7 mouse cellular contexts compared by ENCODE assay signal in the genomic region with DNA sequence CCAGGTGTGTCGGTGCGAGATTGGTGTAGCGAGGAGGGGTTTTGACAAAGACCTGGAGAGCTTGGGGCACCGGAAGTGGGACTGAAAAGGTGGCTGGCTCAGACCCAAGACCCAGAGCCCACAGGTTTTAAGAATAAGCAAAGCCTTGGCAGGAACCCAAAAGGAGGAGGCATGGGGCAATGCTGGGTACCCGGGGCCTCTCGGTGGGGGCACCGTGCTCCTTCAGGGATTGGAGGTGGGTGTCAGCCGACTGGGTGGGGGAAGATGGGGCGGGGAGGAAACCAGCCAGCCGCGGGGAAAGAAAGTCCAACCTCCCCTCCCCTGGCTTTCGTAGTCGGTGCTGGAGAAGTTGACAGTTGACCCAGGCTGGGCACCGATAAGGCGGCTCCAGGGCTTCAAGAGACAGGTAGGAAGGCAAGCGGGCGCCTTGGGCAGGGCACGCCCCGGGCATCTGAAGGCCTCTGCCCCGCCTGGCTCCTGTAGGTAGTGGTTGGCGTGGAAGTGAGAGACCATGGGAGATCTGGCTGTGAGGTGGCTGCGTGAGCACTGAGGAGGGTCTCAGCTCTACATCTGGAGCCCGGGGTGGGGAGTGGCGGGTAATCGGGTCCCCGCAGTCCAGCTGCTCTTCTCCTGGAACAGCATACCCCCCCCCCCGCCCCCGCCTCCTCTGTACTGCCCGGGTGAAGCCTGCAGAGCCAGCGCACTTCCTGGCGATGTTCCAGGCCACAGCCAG. TPM values are rescaled to one million over a fixed set of nuclear protein-coding genes. Genes with fewer than 3 reads are reported as not detected.
DNase-seq lines count a peak whose midpoint lies in the region; ATAC-seq and TF ChIP-seq lines count a peak whose summit lies in the region.

A gene (plus strand): TSS at position 324 of the 733 bp plus-strand sequence.

- no peak for TF ChIP-seq CTCF in olfactory bulb, adult 2 months (IDR thresholded peaks at IDR 0.05; ENCODE audit: insufficient read depth, low read depth, low read length)

- peak within 1 kb of the TSS; percentile 32 for H3K4me3 ChIP-seq in forebrain, embryonic 13.5 days
- peak within 1 kb of the TSS; percentile 32 for H3K4me3 ChIP-seq in intestine, embryonic 14.5 days (ENCODE audit: low read depth, low read length)
- peak within 1 kb of the TSS; percentile 40 for H3K4me3 ChIP-seq in liver, embryonic 15.5 days (replicated peaks)
- peak within 1 kb of the TSS; percentile 35 for H3K4me3 ChIP-seq in olfactory bulb, adult 2 months (ENCODE audit: insufficient read depth, low read depth, low read length)

- H3K9me3 ChIP-seq in forebrain, embryonic 13.5 days (replicated peaks) = no peaks in the 10 kb centered on the region
- no peaks in the 10 kb centered on the region for H3K9me3 ChIP-seq in intestine, embryonic 14.5 days (ENCODE audit: control insufficient read depth, low read length)
- no peaks in the 10 kb centered on the region for H3K9me3 ChIP-seq in liver, embryonic 15.5 days (replicated peaks)

- 11% methylated on average over 27 of the region's 31 CpGs for WGBS in forebrain, embryonic 13.5 days
- 8% methylated on average over 28 of the region's 31 CpGs for WGBS in intestine, embryonic 14.5 days
- WGBS in liver, embryonic 15.5 days (ENCODE audit: insufficient replicate concordance) = 7% methylated on average over 31 of the region's 31 CpGs
- 9% methylated on average over 30 of the region's 31 CpGs for WGBS in olfactory bulb, adult 2 months

- H3K27me3 ChIP-seq in forebrain, embryonic 13.5 days = peaks cover 3% of the 10 kb centered on the region; the same call in 1 of the 2 replicates
- no peaks in the 10 kb centered on the region for H3K27me3 ChIP-seq in intestine, embryonic 14.5 days (replicated peaks; ENCODE audit: control insufficient read depth, insufficient read depth, low read length)
- peaks cover 73% of the 10 kb centered on the region for H3K27me3 ChIP-seq in liver, embryonic 15.5 days

- no peak for TF ChIP-seq POLR2A in olfactory bulb, adult 2 months (IDR thresholded peaks at IDR 0.05; ENCODE audit: insufficient read depth, low read depth, low read length)

- H3K4me1 ChIP-seq in forebrain, embryonic 13.5 days = peaks cover 19% of the 10 kb centered on the region
- peaks cover 21% of the 10 kb centered on the region for H3K4me1 ChIP-seq in intestine, embryonic 14.5 days (replicated peaks; ENCODE audit: control insufficient read depth, insufficient read depth, low read length)
- peaks cover 19% of the 10 kb centered on the region for H3K4me1 ChIP-seq in liver, embryonic 15.5 days (replicated peaks)
- H3K4me1 ChIP-seq in olfactory bulb, adult 2 months (ENCODE audit: control insufficient read depth, insufficient read depth, low read length) = peaks cover 22% of the 10 kb centered on the region

- H3K9ac ChIP-seq in forebrain, embryonic 13.5 days = peak within 1 kb of the TSS; percentile 61
- peak within 1 kb of the TSS; percentile 20; the same call in 1 of the 2 replicates for H3K9ac ChIP-seq in intestine, embryonic 14.5 days (ENCODE audit: low read length)
- H3K9ac ChIP-seq in liver, embryonic 15.5 days = 0 out of 2 replicates have a peak within 1 kb of the TSS, but pooled peaks have one; percentile 11

- peak within 1 kb of the TSS; percentile 70 for H3K4me2 ChIP-seq in forebrain, embryonic 13.5 days
- peak within 1 kb of the TSS; percentile 70 for H3K4me2 ChIP-seq in intestine, embryonic 14.5 days (ENCODE audit: low read length)
- peak within 1 kb of the TSS; percentile 63 for H3K4me2 ChIP-seq in liver, embryonic 15.5 days

- peak; percentile 69 for DNase-seq in A20 (ENCODE audit: low read depth, low spot score)
- DNase-seq in CD4-positive helper T cell, adult 2 months (ENCODE audit: low read depth, low spot score) = peak; percentile 53
- peak; percentile 66 for DNase-seq in intestine, embryonic 14.5 days (ENCODE audit: low spot score)
- no peak for DNase-seq in cerebellum, postnatal 4 days (ENCODE audit: low spot score in 2 of 2)

- no peaks in the 10 kb centered on the region for H3K36me3 ChIP-seq in forebrain, embryonic 13.5 days (ENCODE audit: poor library complexity, severe bottlenecking)
- H3K36me3 ChIP-seq in intestine, embryonic 14.5 days (ENCODE audit: control insufficient read depth, insufficient read depth, low read length) = no peaks in the 10 kb centered on the region
- no peaks in the 10 kb centered on the region for H3K36me3 ChIP-seq in liver, embryonic 15.5 days (replicated peaks)

- ATAC-seq in forebrain, embryonic 13.5 days = peak; percentile 38; the same call in 1 of the 2 replicates
- ATAC-seq in intestine, embryonic 14.5 days (replicated peaks; ENCODE audit: low FRiP score, low TSS enrichment, low read depth) = peak; percentile 45; the same call in 1 of the 2 replicates
- peak; percentile 32 for ATAC-seq in liver, embryonic 15.5 days (ENCODE audit: insufficient read depth)

- no peak within 1 kb of the TSS for H3K27ac ChIP-seq in forebrain, embryonic 13.5 days
- H3K27ac ChIP-seq in intestine, embryonic 14.5 days (ENCODE audit: low read depth) = no peak within 1 kb of the TSS
- H3K27ac ChIP-seq in liver, embryonic 15.5 days (replicated peaks) = no peak within 1 kb of the TSS
- H3K27ac ChIP-seq in olfactory bulb, adult 2 months (ENCODE audit: insufficient read depth, low read depth, low read length) = no peak within 1 kb of the TSS

RNA-seq across cellular contexts. Expression of the gene that starts here (rescaled TPM):
- 0.10 and 0.19 TPM in 2 replicates for polyA plus RNA-seq in forebrain, embryonic 13.5 days (2015; fragmentation: Nextera tagmentation; extraction: Ambion mirVana)
- polyA plus RNA-seq in intestine, embryonic 14.5 days (2014; fragmentation: Nextera tagmentation; extraction: Ambion mirVana) = 1.5 and 2.1 TPM in 2 replicates
- 0.78 and 1.7 TPM in 2 replicates for polyA plus RNA-seq in liver, embryonic 15.5 days (2015; fragmentation: Nextera tagmentation; extraction: Ambion mirVana)
- not detected in 2 replicates for polyA plus RNA-seq in olfactory bulb, adult 2 months (2012; ENCODE audit: insufficient read depth, insufficient read length, low replicate concordance, missing spikeins)

Comparison
In these comparisons a context has a peak if more than half of its experiments do, and no peak if none do; other contexts are left out.
1. Peak in ATAC-seq, H3K4me3 ChIP-seq, H3K9ac ChIP-seq and H3K4me2 ChIP-seq in forebrain, embryonic 13.5 days; RNA of the gene not detected or under 1 TPM.
2. DNase-seq: peak in A20 (single experiment), CD4-positive helper T cell, adult 2 months (single experiment) and intestine, embryonic 14.5 days (single experiment); none in cerebellum, postnatal 4 days (0 of 2).
3. H3K9ac ChIP-seq: peak in every context shown above with its lines; median percentile 61 in forebrain, embryonic 13.5 days; 20 in intestine, embryonic 14.5 days; 11 in liver, embryonic 15.5 days.
4. Peak in every context shown above with its lines, with median percentiles within 50 percentile points of each other: ATAC-seq, H3K4me2 ChIP-seq and H3K4me3 ChIP-seq.